Mouse (Mus musculus): ENCODE results near the gene Rd3. TPM values are rescaled to one million over a fixed set of nuclear protein-coding genes. Genes with fewer than 3 reads are reported as not detected.
A peak's percentile ranks its signal among the peaks of the same experiment; 100 is the strongest.

Gene Rd3
- total RNA-seq (2021): under 1 TPM; 0.36 to 0.58 TPM

DNA sequence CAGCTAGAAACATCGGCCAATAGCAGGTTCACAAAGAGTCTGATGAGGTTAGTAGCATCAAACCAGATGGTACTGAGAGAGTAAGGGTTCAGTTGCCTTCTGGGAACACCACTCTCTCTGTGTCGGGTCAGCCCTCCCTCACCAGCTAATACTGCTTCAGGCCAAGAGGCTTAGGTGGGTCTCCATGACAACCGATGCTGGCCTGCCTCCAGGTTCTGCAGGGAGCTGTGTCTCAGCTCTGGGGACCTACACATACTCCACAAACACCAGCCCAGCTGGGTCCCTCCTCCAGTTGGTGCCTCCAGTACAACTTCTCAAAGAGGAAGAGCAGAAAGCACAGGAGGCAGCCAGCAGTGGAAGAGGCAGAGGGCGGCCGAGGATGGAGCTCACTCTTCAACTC, at the start of gene Rd3:
Gene Rd3, plus strand, starts transcription at position 184 of the 400 bp plus-strand sequence.
- intact Hi-C loops (cut with DNase I): loop anchor here (5.0 kb wide), 1 partner anchor 110 kb away; no protein-coding TSS in a partner anchor
- DNase-seq (ENCODE audit: extremely low spot score in 1 of 2, low spot score in 2 of 2): peak; percentile 41 to 85

DNA sequence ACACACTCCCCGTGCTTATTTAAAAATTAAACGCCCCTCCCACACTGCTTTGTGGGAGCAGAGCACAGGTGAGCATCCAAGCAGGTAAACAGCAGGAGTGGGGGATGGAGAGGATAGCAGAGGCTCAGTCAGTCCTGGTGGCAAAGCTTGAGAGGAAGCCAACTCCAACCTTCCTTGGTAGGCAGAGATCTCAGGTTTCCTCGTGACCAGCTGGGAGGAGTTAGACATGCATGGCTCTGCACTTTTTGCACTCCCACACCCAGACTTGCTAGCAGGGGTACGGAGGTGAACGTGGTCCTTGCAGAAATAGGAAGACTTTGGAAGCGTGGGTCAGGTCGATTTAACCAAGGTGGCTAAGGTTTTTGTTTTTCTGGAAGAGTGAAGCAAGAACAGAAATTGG, 48.8 kb upstream of the Rd3 start:
- intact Hi-C loops (cut with DNase I): no loop called here
- DNase-seq (ENCODE audit: extremely low spot score in 1 of 2, low spot score in 2 of 2): no peak

DNA sequence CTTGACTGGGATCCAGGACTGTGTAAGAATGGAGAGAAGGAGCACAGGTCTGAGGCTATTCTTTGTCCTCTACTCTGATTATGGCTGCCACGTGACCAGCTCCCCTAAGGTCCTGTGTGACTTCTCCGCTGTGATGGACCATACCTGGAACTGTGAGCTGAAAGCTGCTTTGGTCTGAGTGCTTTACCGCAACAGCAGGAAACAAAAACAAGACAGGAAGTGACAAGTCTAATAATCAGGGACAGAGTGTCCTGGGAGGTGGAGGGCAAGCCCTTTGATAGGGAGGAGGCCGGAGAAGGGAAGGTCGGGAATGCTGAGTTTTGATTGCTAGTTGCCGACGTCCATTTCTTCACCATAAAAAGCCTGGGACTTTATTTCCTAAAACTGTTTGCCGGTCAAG, 48.1 kb upstream of the Rd3 start:
- DNase-seq (ENCODE audit: extremely low spot score in 1 of 2, low spot score in 2 of 2): no peak
- intact Hi-C loops (cut with DNase I): no loop called here

DNA sequence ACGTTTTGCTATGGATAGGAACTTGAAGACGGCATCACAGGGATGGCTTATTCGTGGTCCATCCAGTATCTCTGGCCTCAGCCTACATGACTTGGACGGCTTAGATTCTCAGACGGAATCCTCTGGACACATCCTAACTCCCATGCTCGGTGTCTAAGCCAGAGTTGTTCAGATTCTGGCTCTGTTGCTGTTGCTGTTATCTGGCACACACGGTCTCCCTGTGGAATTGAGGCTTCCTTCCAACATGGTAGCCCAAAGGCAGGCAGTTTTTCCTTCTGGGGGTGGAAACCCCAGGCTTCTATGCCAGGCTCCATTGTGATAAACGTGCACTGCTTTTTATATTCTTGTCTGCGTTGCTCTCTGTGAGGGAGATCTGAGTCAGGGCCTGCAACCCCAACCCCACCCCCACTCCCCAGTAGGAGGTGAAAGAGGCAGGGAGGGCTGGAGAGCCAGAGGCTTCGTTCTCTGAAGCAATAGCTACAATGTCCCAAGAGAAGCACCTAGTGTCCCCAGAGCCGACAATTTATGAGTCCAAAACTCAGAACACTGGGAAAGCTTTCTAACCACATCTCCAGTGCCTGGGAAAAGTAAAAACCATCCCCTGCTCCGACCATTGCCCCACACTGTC, 47.2 kb upstream of the Rd3 start:
- DNase-seq (ENCODE audit: extremely low spot score in 1 of 2, low spot score in 2 of 2): no peak
- intact Hi-C loops (cut with DNase I): no loop called here

DNA sequence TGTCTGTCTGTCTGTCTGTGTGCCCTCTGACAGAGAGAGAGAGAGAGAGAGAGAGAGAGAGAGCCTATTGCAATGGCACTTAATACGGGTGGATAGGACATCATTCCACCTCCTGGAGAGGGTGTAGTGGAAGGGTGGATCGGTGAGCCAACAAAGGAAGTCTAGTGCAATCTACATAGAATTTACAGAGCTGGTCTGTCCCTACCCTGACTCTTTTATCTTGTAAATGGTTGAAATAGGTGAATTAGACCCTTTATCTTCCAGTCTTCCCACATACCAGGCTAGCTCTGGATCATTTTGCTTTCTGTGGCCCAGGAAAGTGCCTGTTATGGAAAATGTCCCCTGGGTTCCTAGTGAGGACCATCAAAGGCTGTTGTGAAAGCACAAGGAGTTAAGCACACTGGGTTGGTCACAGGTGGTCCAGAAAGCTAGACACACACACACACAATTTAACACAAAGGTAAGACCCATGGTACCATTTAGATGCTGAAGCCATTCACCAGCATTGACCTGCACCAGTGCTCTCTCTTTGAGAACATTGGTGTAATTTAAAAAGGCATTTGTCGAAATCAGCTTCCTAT, 46.6 kb upstream of the Rd3 start:
- intact Hi-C loops (cut with DNase I): no loop called here
- no peak for DNase-seq (ENCODE audit: extremely low spot score in 1 of 2, low spot score in 2 of 2)

DNA sequence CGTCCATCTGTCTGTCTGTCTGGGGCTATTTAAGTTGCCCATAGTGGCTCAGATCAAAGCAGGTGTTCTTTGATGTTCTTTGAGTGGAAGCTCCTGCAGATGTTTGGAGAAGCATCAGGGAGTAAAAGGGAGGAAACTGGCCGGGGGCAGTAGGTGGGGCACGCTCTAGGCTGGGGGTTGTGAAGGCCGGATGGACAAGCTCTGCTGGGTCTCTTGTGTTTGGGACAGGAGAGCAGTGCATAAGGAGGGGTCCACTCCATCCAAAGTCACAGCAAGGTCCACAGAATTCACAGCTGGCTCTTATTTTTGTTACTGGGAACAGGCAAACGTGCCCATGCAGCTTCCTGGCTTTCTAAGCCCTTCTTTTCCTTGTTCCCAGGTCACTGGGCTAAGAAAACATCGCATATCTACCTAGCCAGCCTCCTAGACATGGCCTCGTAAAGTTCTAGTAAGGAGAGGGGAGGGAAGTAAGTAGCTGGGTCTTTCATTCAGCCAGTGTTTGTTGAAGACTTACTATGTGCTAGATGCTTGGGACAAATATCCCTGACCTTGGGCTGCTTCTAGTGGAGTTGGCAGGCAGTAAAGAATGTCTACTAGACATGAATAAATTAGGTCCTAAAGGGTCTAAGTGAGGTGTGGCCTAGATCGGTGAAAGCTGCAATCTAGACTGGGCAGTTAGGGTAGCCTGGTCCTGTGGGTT, 44.7 kb upstream of the Rd3 start:
- intact Hi-C loops (cut with DNase I): no loop called here
- DNase-seq (ENCODE audit: extremely low spot score in 1 of 2, low spot score in 2 of 2): peak in 1 of 2 experiments; percentile 75

DNA sequence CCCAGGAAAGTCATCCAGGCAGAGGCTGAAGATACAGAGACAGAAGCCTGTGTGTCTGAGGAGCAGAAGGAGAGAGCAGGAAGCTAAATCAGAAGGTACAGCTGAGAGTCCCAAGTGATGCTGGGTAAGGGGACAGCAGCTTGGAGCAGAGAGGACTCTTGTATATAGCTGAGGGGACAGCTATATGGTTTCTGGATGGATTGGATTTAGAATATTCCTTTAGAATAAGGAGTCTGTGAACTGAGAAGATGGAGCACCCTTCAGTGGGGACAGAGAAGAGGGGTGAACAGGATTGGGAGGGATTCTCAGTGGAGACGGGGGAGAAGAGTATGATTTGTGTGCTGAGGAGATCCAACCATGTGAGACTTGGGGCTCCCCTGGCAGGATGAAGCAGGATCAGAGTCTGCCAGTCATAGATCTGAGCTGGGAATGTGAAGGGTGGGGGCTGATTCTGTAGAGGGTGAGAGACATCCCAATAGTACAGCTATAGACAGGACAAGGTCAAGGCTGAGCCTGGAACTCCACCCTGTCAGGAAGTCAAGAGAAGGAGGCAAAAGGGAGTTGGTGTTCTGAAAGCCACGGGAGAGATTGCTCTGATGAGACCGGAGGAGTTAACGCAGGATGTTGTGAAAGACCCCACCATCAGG, 44.1 kb upstream of the Rd3 start:
- no peak for DNase-seq (ENCODE audit: extremely low spot score in 1 of 2, low spot score in 2 of 2)
- intact Hi-C loops (cut with DNase I): no loop called here

DNA sequence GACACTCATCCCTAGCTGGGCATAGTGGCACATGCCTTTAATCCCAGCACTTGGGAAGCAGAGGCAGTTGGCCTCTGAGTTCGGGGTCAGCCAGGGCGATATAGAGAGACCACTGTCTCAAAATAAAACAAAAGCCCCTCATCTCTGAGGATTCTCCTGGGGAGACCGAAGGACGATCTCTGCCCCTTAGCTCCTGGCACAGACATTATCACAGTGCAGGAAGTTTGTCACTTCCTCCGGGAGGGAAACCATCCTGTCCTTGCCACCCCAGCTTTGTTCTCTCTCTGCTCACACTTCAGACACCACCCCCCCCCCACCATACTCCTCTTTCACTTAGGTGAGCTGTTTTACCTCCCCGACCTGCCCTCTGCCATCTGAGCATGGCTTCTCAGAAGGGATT, 33.5 kb upstream of the Rd3 start:
- no peak for DNase-seq (ENCODE audit: extremely low spot score in 1 of 2, low spot score in 2 of 2)
- intact Hi-C loops (cut with DNase I): no loop called here

DNA sequence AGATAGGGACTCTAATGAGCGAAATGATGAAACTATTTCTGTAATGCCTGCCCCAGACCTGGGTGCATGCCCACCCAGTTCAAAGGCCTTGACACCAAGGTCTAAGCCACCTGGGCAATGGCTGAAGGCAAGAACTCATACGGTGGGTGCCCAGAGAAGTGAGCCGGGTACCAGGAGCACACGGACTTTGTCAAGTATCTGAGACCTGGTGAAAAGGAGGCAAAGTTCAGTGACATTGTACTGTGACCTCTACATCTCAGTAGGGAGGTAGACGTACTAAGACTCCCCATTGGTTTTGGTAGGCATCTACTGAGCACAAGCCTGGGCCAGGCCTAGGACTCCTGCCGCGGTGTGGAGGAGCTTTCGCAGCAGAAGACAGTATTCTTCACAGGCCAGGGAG, 31.8 kb upstream of the Rd3 start:
- no peak for DNase-seq (ENCODE audit: extremely low spot score in 1 of 2, low spot score in 2 of 2)
- intact Hi-C loops (cut with DNase I): no loop called here

DNA sequence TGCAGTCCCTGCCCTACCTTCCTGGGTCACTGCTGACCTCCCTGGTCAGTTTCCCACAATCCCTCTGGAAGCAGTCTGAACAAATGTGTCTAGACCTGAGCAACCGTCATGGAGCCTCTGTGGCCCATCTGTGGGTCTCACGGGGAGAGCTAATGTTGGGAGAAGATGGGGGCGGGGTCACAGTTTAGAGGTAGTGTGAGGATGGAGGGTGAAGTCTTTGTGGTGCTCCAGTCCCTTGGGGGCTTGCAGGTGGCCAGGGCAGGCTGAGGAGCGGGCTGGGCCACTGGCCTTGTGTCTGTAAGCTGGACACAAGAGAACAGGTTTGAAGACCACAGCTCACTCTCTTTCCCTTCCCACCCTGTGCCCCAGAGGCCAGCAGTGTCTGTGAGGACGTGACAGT, 31.4 kb upstream of the Rd3 start:
- intact Hi-C loops (cut with DNase I): no loop called here
- DNase-seq (ENCODE audit: extremely low spot score in 1 of 2, low spot score in 2 of 2): no peak

DNA sequence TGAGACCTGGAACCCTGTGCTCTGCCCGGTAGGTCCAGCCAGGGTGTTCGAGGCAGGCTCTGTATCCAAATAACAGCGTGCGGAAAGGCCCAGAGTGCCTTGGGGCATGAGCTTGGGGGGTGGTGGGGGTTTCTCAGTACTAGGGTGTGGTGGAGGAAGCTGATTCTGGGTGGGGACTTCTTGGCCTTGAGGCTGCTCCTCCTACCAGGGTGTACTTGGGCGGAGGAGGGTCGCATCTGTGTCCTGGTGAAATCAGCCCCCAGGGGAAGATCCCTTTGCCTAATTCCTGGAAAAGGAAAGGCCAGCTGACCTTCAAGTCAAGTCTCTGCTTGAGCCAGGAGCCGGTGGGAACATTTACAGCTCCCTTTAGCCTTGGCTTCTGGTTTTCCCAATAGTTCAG, 30.9 kb upstream of the Rd3 start:
- intact Hi-C loops (cut with DNase I): no loop called here
- peak in 1 of 2 experiments; percentile 46 for DNase-seq (ENCODE audit: extremely low spot score in 1 of 2, low spot score in 2 of 2)

DNA sequence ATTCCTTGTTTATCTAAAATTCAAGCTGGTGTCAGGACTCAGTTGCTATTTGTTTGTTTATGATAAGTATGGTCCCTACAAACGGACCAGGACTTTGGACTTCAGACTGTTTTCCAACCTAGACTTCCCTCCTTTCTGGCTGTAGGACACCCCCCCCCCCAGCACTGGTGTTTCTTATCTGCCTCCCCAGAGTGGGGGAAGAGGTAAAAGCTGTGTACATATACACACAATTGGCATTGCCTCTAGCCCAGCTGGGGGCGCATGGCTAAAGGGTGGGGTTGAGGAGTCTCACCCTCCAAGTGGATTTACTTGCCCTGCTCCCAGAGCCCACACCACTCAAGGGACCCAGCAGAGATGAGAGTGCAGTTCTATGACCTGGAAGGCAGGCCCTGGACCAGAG, 30.3 kb upstream of the Rd3 start:
- no peak for DNase-seq (ENCODE audit: extremely low spot score in 1 of 2, low spot score in 2 of 2)
- intact Hi-C loops (cut with DNase I): no loop called here

DNA sequence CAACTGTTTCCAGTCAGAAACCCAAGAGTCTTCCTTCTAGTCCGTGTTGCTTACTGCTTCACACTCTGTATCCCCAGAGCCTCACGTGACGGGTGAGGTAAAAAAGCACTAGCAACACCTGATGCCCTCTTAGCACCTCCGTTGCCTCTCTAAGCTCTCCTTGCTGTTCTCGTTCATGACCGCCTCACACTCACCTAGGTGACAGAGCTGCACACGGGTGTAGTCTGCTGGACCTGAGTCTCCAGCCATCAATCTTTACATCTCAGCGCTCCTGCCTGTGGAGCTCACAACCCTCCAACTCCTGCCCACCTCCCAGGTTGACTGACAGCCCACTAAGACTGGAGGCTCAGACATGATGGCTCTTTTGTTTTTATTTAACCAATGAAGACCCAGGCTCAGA, 29.4 kb upstream of the Rd3 start:
- DNase-seq (ENCODE audit: extremely low spot score in 1 of 2, low spot score in 2 of 2): no peak
- intact Hi-C loops (cut with DNase I): no loop called here

DNA sequence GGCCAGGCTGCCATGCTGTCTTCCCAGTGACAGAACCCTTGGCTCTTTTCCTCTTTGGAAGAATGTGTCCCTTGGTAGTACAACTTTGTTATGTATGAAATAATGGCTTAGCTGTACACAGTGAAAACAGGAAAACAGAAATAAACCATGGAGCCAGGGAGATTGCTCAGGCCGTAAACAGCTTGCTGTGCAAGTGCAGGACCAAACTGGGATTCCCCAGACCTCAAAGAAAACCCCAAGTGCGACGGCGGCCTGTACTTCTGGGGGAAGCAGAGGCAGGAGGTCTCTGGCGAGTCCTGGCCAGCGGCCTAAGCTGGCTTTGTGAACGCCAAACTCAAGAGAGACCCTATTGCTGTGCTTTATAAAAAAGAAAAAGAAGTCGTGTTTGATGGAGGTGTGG, 28.6 kb upstream of the Rd3 start:
- intact Hi-C loops (cut with DNase I): no loop called here
- DNase-seq (ENCODE audit: extremely low spot score in 1 of 2, low spot score in 2 of 2): peak in 1 of 2 experiments; percentile 63

DNA sequence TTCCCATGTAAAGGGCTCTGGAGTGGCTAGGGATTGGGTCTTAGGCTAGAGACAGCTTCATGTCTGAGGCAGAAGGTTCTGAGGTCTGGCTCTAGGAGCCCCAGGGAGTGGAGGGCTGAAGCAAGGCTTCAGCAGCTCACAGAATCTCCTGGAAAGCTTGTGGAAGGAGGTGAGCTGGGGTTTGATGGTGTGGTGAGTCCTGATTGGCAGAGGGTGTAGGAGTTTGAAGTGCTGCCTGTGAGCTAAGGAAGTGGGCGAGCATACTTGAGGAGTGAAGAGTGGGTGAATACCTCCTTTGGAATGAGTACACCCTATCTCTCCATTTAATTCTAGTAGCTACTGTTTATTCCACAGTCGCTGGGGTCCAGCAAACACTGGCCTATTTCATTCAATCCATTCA, 26.6 kb upstream of the Rd3 start:
- intact Hi-C loops (cut with DNase I): no loop called here
- DNase-seq (ENCODE audit: extremely low spot score in 1 of 2, low spot score in 2 of 2): no peak

DNA sequence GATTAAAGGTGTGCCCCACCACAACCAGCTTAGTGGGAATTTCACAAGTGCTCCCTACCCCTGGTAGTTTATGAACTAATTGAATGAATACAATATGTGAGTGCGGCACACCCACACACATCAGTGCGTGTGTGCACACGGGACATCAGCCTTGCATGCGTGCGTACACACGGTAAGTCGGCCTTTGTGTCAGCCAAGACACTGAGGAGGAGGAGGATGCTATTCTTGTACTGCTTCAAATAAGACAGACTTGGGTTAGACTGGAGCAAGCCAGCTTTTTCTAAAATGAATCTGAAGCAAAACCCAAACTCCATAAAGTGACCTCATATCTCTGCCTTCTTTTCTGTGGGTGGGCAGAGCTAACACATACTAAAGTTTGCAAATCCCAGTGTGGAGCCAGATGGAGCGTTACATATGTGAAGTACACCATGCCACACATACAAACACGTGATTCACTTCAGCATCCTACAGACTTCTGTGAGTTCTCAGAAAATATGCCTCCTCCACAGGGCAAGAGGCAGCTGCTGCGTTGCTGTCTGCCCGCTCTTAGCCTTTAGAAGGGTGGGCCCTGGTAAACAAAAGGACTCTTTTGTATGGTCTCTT, 24.3 kb upstream of the Rd3 start:
- DNase-seq (ENCODE audit: extremely low spot score in 1 of 2, low spot score in 2 of 2): peak; percentile 30 to 74
- intact Hi-C loops (cut with DNase I): no loop called here

DNA sequence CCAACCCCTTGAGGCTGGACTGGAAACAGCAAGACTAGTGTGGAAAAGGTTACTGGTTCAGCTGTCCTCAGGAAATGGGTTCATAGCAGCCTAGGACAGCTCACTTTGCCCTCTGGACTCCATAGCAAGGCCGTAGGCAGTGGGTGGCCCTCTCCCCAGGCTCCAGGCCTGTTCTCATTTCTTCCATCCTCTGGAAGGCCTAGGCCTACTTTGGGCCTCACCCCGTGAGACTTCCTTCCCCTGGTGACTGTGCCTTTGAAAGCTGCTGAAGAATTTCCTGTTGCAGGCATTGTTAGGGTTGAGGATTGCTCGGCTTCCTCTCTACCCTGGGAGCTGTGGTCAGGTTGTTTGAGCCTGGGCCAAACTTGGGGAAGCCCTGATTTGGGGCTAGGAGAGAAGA, 22.1 kb upstream of the Rd3 start:
- peak in 1 of 2 experiments; percentile 77 for DNase-seq (ENCODE audit: extremely low spot score in 1 of 2, low spot score in 2 of 2)
- intact Hi-C loops (cut with DNase I): no loop called here

DNA sequence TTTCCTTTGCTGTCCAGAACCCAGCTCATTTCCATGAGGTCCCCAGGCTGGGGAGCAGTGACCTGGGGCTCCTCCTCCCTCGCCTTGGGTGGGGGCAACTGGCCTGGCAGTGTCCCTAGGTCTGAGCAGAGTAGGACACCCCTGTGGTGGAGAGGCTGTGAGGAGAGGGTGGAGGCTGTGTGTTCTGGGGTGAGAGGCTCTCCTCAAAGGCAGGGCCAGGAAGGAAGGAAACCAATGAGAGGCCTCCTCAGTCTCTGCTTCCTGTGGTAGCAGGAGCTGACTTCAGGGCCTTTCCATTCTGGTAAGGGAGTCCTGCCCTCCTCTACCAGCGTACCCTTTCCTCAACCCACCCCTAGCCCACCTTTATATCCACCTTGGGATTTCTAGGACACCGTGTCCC, 20.9 kb upstream of the Rd3 start:
- peak in 1 of 2 experiments; percentile 67 for DNase-seq (ENCODE audit: extremely low spot score in 1 of 2, low spot score in 2 of 2)
- intact Hi-C loops (cut with DNase I): no loop called here

DNA sequence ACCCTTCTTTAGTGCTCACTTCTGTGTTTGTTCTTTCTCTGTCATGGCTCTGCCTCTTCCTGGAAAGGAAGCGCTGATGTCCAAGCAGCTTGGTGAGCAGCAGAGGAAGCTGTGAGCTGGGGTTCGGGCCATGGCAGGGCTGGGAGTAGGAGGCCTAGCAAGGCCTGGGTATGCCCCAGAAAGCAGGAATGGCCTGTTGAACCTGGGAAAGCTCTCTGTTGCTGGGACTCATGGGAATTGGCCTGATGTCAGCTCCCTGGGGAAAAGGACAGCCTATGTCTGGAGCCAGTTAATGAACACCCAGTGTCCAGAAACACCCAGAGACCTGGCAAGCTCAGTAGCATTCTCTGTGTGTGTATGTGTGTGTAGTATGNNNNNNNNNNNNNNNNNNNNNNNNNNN, 20.3 kb upstream of the Rd3 start:
- DNase-seq (ENCODE audit: extremely low spot score in 1 of 2, low spot score in 2 of 2): peak in 1 of 2 experiments; percentile 55

DNA sequence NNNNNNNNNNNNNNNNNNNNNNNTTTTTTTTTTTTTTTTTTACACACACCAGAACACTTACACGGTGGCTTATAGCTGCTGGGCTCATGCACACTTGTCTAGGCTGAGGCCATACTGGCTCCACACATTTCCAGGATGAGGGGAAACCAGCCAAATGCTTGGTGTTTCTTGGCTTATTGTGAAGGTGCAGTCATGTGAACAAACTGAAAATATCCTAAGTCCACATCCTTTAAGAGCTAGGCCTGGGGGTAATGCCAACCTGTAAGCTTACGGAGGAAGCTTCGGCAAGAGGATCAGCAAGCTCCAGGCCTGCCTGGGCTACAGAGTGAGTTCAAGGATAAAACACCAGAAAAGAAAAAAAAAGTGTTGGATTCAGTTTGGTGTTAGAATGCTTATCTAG, 19.8 kb upstream of the Rd3 start:
- intact Hi-C loops (cut with DNase I): no loop called here

More for the DNA sequence above, 20.3 kb upstream of the Rd3 start:
- intact Hi-C loops (cut with DNase I): no loop called here

More for the DNA sequence above, 19.8 kb upstream of the Rd3 start:
- DNase-seq (ENCODE audit: extremely low spot score in 1 of 2, low spot score in 2 of 2): peak in 1 of 2 experiments; percentile 24

Data from left cerebral cortex, postnatal 10 days (tissue).